Mouse (Mus musculus): ENCODE measurements around the gene Urm1. TPM values are rescaled to one million over a fixed set of nuclear protein-coding genes. Genes with fewer than 3 reads are reported as not detected.

The Urm1 gene
- polyA plus RNA-seq, 1 experiment, result 40.5 TPM

DNA sequence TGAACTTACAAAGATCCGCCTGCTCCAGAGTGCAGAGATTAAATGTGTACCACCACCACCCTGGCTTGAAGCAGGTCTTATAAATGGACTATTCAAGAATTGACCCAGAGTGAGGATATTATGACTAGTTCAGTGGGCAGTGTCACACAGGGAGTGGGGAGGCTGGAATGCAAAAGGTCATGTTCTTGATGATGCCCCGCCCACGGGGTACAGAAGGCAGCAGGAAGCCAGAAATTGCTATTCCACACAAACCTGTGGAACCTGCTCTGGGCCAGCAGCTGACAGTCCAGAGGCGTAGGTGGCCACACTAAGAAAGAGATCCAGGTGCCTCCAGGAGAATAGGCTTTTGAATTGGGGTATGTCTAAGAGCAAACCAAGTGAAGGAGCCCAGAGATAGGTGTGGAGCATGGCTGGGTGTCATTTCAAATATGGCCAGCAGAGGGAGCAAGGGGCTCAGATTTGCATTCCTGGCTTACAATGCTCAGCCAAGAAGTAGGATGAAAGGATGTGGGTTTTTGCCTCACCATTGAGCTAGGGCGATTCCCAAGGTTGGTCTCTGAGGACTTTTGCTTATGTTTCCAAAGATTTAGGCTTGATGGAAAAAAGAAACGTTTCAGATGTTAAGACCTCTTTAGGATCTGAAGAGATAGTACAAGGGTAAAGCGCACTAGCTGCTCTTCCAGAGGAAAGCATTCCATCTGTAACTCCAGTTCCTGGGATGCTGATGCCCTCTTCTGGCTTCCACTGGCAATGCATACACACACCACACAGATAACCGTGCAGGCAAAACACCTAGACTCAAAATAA, 2.2 kb upstream of the Urm1 start:
- TF ChIP-seq GATA1 (IDR thresholded peaks at IDR 0.05; ENCODE audit: low read length), result no peak

DNA sequence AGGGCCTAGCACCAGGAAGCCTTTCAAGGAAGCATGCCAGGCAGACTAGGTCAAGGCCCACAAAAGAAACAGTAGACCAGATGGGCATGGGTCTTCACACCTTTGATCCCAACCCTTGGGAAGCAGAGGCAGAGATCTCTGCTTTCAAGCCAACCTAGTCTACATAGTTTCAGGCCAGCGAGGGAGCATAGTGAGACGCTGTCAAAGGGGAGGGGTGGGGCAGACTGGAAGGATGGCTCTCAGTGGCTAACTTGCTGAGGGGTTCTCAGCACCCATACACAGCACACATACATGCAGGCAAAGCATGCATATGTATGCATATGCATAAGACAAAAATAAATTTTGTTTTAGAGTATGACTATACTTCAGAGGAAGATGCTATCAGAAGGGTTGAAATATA, 512 bp upstream of the Urm1 start:
- TF ChIP-seq GATA1 (IDR thresholded peaks at IDR 0.05; ENCODE audit: low read length), result no peak

- no peak for TF ChIP-seq GATA1 (IDR thresholded peaks at IDR 0.05; ENCODE audit: low read length)
Observed at GRCm38 (mm10) chr2:29826318-29826925, 6.5 kb downstream of the Urm1 start.

- no peak for TF ChIP-seq GATA1 (IDR thresholded peaks at IDR 0.05; ENCODE audit: low read length)
Observed at GRCm38 (mm10) chr2:29826926-29827708, 7.2 kb downstream of the Urm1 start.

- no peak for TF ChIP-seq GATA1 (IDR thresholded peaks at IDR 0.05; ENCODE audit: low read length)
Observed at GRCm38 (mm10) chr2:29827709-29828024, 7.8 kb downstream of the Urm1 start.

- no peak for TF ChIP-seq GATA1 (IDR thresholded peaks at IDR 0.05; ENCODE audit: low read length)
Observed at GRCm38 (mm10) chr2:29831106-29831505, 11.2 kb downstream of the Urm1 start.

DNA sequence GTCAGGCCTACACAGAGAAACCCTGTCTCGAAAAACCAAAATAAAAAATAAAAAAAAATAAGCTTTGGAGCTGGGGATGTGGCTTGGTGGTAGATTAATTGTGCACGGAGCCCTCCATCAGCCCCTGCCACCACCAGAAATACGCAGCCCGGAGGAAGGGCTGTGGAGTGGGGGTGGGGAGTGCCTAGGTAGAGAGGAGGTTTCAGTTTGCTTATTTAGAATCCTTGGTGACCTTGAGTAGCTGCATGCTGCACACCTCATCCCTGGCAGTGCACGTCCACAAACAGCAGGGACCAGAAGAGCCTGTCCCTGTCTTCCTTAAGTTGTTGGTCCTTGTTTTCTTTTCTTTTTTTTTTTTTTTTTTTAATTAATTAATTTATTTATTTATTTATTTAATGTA, 13.9 kb downstream of the Urm1 start:
- no peak for TF ChIP-seq GATA1 (IDR thresholded peaks at IDR 0.05; ENCODE audit: low read length)

- no peak for TF ChIP-seq GATA1 (IDR thresholded peaks at IDR 0.05; ENCODE audit: low read length)
Observed at GRCm38 (mm10) chr2:29835391-29835899, 15.6 kb downstream of the Urm1 start.

DNA sequence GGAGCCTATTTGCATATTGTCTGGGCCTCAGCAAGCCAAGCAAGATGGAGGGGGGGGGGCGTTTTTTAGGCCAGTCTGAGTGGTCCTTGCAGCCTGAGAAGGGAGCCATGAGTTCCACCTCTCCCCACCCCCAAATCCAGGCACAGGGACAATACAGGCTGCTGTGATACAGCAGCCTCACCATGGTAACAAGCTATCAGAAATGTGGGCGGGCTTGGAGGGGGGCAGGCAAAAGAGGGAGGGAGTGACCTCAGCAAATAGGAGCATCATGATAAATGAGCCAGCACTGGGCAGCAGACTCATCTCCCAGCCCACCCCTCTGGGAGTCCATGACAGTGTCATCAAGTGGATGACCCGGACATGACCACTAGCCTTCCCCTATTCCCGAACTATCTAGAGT, 19.6 kb downstream of the Urm1 start:
- no peak for TF ChIP-seq GATA1 (IDR thresholded peaks at IDR 0.05; ENCODE audit: low read length)

DNA sequence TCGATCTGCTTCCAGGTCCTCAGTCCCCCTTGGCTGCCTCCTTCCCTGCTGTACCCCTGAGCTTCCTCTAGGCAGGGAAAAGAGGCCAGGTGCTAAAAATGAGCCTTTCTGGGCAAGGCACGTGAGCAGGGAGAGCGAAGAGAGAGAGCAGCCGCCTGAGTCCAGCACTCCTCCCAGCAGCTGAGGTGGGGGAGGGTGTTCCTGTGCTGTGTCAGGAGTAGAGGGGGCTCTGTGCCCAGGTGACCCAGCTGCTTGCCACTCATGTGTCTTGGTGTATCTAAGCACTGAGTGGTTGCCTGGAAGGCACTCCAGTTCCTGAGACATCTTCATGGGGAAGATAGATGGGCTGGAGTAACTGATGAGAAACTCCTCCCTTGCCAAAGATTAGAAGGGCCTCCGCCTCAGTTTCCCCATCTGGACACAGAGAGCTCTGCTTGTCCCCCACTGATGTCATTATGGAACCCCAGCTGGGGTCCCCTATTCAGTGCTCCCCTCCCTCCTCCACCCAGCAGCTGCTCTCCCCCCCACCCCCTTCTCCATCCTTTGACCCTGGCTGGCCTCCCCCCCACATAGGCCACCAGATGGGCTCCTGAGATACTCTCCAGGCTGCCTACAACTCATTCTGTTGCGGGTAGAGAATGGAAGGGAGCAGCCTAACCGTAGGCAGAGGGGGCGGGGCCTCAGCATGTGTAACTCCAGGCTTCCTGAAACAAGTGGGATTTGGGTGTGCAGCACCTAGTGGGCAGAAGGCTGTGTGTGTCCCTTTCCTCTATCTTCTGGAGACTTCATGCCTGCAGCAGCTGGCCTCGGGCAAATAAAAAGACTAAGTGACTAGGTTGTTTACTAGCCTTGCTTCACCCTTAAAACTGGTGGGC, 23.6 kb downstream of the Urm1 start:
- TF ChIP-seq GATA1 (IDR thresholded peaks at IDR 0.05; ENCODE audit: low read length), result no peak

DNA sequence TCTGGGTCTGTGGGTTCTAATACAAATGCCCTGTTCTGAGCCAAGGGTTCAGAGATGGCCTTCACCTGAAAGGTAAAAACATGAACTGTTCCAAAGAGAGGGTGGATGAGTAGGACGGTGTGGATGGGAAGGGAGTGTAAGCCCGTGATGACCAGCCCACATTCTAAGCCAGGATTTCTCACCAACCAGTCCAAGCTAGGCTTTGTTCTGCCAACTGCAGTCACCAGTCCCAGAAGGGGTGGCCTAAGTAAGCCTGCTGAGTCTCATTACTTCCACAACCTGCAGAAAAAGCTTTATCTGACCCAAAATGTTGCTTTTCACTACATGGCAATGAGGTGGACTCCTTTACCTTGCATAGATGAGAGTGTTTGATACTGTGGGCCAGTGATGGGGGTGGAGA, 24.2 kb downstream of the Urm1 start:
- no peak for TF ChIP-seq GATA1 (IDR thresholded peaks at IDR 0.05; ENCODE audit: low read length)

DNA sequence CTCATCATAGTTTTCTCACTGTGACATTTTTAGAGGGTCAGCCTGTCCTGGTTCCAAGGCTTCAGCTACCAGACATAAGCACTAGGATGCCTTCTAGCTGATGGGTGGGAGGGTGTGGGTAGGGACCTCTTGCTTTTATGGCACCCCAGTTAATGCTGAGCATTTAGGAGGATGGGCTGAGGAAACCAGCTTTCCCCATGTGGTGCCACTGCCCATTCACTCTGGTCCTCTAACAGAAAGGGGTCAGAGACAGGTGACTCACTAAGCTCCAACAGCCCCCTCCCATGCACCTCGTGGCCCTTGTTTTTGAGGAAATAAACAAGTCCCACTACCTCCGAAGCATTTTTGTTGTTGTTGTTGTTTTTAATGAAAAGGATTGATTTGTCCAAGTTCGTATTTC, 24.8 kb downstream of the Urm1 start:
- no peak for TF ChIP-seq GATA1 (IDR thresholded peaks at IDR 0.05; ENCODE audit: low read length)

- TF ChIP-seq GATA1 (IDR thresholded peaks at IDR 0.05; ENCODE audit: low read length), result no peak
Observed at GRCm38 (mm10) chr2:29845636-29846035, 25.8 kb downstream of the Urm1 start.

GRCm38 (mm10) chr2:29846061-29846853, 26.4 kb downstream of the Urm1 start:
- no peak for TF ChIP-seq GATA1 (IDR thresholded peaks at IDR 0.05; ENCODE audit: low read length)

- no peak for TF ChIP-seq GATA1 (IDR thresholded peaks at IDR 0.05; ENCODE audit: low read length)
Observed at GRCm38 (mm10) chr2:29846911-29847310, 27.0 kb downstream of the Urm1 start.

All from G1E-ER4 (cell line).